In genomic region chr4:115838196-115838595, GRCm38 (mm10) we compare ENCODE assay signal across 8 mouse cellular contexts. TPM values are rescaled to one million over a fixed set of nuclear protein-coding genes. Genes with fewer than 3 reads are reported as not detected.
DNase-seq lines count a peak whose midpoint lies in the region; ATAC-seq and TF ChIP-seq lines count a peak whose summit lies in the region.

No protein-coding gene starts in this region.

- TF ChIP-seq CTCF in lung, adult 2 months (IDR thresholded peaks at IDR 0.05; ENCODE audit: insufficient read depth, low read length), result no peak

- peaks cover 5% of the 10 kb centered on the region for H3K4me1 ChIP-seq in lung, adult 2 months (ENCODE audit: control insufficient read depth, insufficient read depth, low read length)
- peaks cover 8% of the 10 kb centered on the region for H3K4me1 ChIP-seq in embryonic facial prominence, embryonic 13.5 days
- peaks cover 3% of the 10 kb centered on the region; the same call in 1 of the 2 replicates for H3K4me1 ChIP-seq in intestine, embryonic 16.5 days (ENCODE audit: control insufficient read depth, insufficient read depth, low read length)
- peaks cover 5% of the 10 kb centered on the region; the same call in 1 of the 2 replicates for H3K4me1 ChIP-seq in neural tube, embryonic 14.5 days (ENCODE audit: control insufficient read depth, insufficient read depth, low read length)

- peak overlapping the region; percentile 39 for H3K4me3 ChIP-seq in lung, adult 2 months (replicated peaks; ENCODE audit: extremely low read depth, low read depth, low read length)
- H3K4me3 ChIP-seq in embryonic facial prominence, embryonic 13.5 days, result peak overlapping the region; percentile 71
- H3K4me3 ChIP-seq in intestine, embryonic 16.5 days (ENCODE audit: low read length), result peak overlapping the region; percentile 86; the same call in 1 of the 2 replicates
- H3K4me3 ChIP-seq in neural tube, embryonic 14.5 days (ENCODE audit: low read depth, low read length), result no peak overlapping the region

- WGBS in lung, adult 2 months, result 30% methylated on average over 4 of the region's 4 CpGs
- 75% methylated on average over 4 of the region's 4 CpGs for WGBS in embryonic facial prominence, embryonic 13.5 days
- 72% methylated on average over 4 of the region's 4 CpGs for WGBS in intestine, embryonic 16.5 days
- 60% methylated on average over 4 of the region's 4 CpGs for WGBS in neural tube, embryonic 14.5 days

- no peak overlapping the region for H3K27ac ChIP-seq in embryonic facial prominence, embryonic 13.5 days
- H3K27ac ChIP-seq in intestine, embryonic 16.5 days (ENCODE audit: low read length), result no peak overlapping the region
- no peak overlapping the region for H3K27ac ChIP-seq in neural tube, embryonic 14.5 days (ENCODE audit: low read depth, low read length)

- H3K4me2 ChIP-seq in embryonic facial prominence, embryonic 13.5 days, result peak overlapping the region; percentile 72
- peak overlapping the region; percentile 80 for H3K4me2 ChIP-seq in intestine, embryonic 16.5 days (ENCODE audit: low read depth, low read length)
- H3K4me2 ChIP-seq in neural tube, embryonic 14.5 days (ENCODE audit: low read depth, low read length), result peak overlapping the region; percentile 75; the same call in 1 of the 2 replicates

- DNase-seq in lung, adult 2 months, result no peak
- no peak for DNase-seq in lung, adult 18-20 months
- no peak for DNase-seq in adrenal gland, adult 8-10 months
- no peak for DNase-seq in adipocyte (ENCODE audit: low spot score)
- no peak for DNase-seq in right cerebral cortex, adult 18-20 months

- no peaks in the 10 kb centered on the region for H3K9me3 ChIP-seq in embryonic facial prominence, embryonic 13.5 days
- no peaks in the 10 kb centered on the region for H3K9me3 ChIP-seq in intestine, embryonic 16.5 days (ENCODE audit: control insufficient read depth, low read length)
- no peaks in the 10 kb centered on the region for H3K9me3 ChIP-seq in neural tube, embryonic 14.5 days (ENCODE audit: control insufficient read depth, low read length)

- no peak for TF ChIP-seq POLR2A in lung, adult 2 months (IDR thresholded peaks at IDR 0.05; ENCODE audit: borderline replicate concordance, extremely low read depth, low read depth, low read length)

- peaks cover 16% of the 10 kb centered on the region for H3K36me3 ChIP-seq in embryonic facial prominence, embryonic 13.5 days
- H3K36me3 ChIP-seq in intestine, embryonic 16.5 days (ENCODE audit: control insufficient read depth, insufficient read depth, low read length), result no peaks in the 10 kb centered on the region
- no peaks in the 10 kb centered on the region for H3K36me3 ChIP-seq in neural tube, embryonic 14.5 days (ENCODE audit: control insufficient read depth, insufficient read depth, low read length)

- no peak overlapping the region for H3K9ac ChIP-seq in embryonic facial prominence, embryonic 13.5 days
- no peak overlapping the region for H3K9ac ChIP-seq in intestine, embryonic 16.5 days (ENCODE audit: low read depth, low read length)
- H3K9ac ChIP-seq in neural tube, embryonic 14.5 days (replicated peaks; ENCODE audit: low read depth, low read length), result no peak overlapping the region

- 0 out of 2 replicates have a peak, but pooled peaks cover 3% of the 10 kb centered on the region for H3K27me3 ChIP-seq in embryonic facial prominence, embryonic 13.5 days
- no peaks in the 10 kb centered on the region for H3K27me3 ChIP-seq in intestine, embryonic 16.5 days (replicated peaks; ENCODE audit: control insufficient read depth, insufficient read depth, low read length)
- H3K27me3 ChIP-seq in neural tube, embryonic 14.5 days (ENCODE audit: control insufficient read depth, insufficient read depth, low read length), result no peaks in the 10 kb centered on the region

- no peak for ATAC-seq in embryonic facial prominence, embryonic 13.5 days (ENCODE audit: insufficient number of reproducible peaks, insufficient read depth, low FRiP score, low TSS enrichment, low read depth)
- ATAC-seq in intestine, embryonic 16.5 days, result no peak
- ATAC-seq in neural tube, embryonic 14.5 days (ENCODE audit: low read depth), result no peak

RNA-seq across cellular contexts. Expression of gene Mknk1, which starts 0.8 kb away (rescaled TPM):
- 65.9 and 73.9 TPM in 2 replicates for polyA plus RNA-seq in lung, adult 2 months (2012; rRNA removed)
- 25.9 and 32.2 TPM in 2 replicates for polyA plus RNA-seq in embryonic facial prominence, embryonic 13.5 days (2015; fragmentation: Nextera tagmentation; extraction: Ambion mirVana)
- polyA plus RNA-seq in intestine, embryonic 16.5 days (2015; fragmentation: Nextera tagmentation; extraction: Ambion mirVana), result 29.4 and 30.1 TPM in 2 replicates
- 19.9 and 23.0 TPM in 2 replicates for polyA plus RNA-seq in neural tube, embryonic 14.5 days (2014; fragmentation: Nextera tagmentation; extraction: Ambion mirVana)
- total RNA-seq in adrenal gland, adult 8-10 months (2022), result 10 to 100 TPM; 46.8 to 72.1 (median 57.8) TPM

RNA-seq across cellular contexts. Expression of gene Mob3c, which starts 10.3 kb away (rescaled TPM):
- 27.9 and 45.4 TPM in 2 replicates for polyA plus RNA-seq in lung, adult 2 months (2012; rRNA removed)
- 8.7 and 9.8 TPM in 2 replicates for polyA plus RNA-seq in embryonic facial prominence, embryonic 13.5 days (2015; fragmentation: Nextera tagmentation; extraction: Ambion mirVana)
- 15.7 and 18.2 TPM in 2 replicates for polyA plus RNA-seq in intestine, embryonic 16.5 days (2015; fragmentation: Nextera tagmentation; extraction: Ambion mirVana)
- polyA plus RNA-seq in neural tube, embryonic 14.5 days (2014; fragmentation: Nextera tagmentation; extraction: Ambion mirVana), result 4.7 and 5.6 TPM in 2 replicates
- 10 to 100 TPM; 15.6 to 22.2 (median 16.3) TPM for total RNA-seq in adrenal gland, adult 8-10 months (2022)

RNA-seq across cellular contexts. Expression of gene Kncn, which starts 46.0 kb away (rescaled TPM):
- polyA plus RNA-seq in lung, adult 2 months (2012; rRNA removed), result not detected in 2 replicates
- polyA plus RNA-seq in embryonic facial prominence, embryonic 13.5 days (2015; fragmentation: Nextera tagmentation; extraction: Ambion mirVana), result not detected in 2 replicates
- not detected in 2 replicates for polyA plus RNA-seq in intestine, embryonic 16.5 days (2015; fragmentation: Nextera tagmentation; extraction: Ambion mirVana)
- 0.09 and 0.27 TPM in 2 replicates for polyA plus RNA-seq in neural tube, embryonic 14.5 days (2014; fragmentation: Nextera tagmentation; extraction: Ambion mirVana)
- not detected for total RNA-seq in adrenal gland, adult 8-10 months (2022)

RNA-seq across cellular contexts. Expression of gene 6430628N08Rik, which starts 52.3 kb away (rescaled TPM):
- not detected in 2 replicates for polyA plus RNA-seq in lung, adult 2 months (2012; rRNA removed)
- polyA plus RNA-seq in embryonic facial prominence, embryonic 13.5 days (2015; fragmentation: Nextera tagmentation; extraction: Ambion mirVana), result not detected in 2 replicates
- polyA plus RNA-seq in intestine, embryonic 16.5 days (2015; fragmentation: Nextera tagmentation; extraction: Ambion mirVana), result not detected in 2 replicates
- polyA plus RNA-seq in neural tube, embryonic 14.5 days (2014; fragmentation: Nextera tagmentation; extraction: Ambion mirVana), result 2.0 TPM in 1 of 2 replicates, not detected in the other
- not detected for total RNA-seq in adrenal gland, adult 8-10 months (2022)

RNA-seq across cellular contexts. Expression of gene Atpaf1, which starts 53.6 kb away (rescaled TPM):
- polyA plus RNA-seq in lung, adult 2 months (2012; rRNA removed), result 19.6 and 32.7 TPM in 2 replicates
- polyA plus RNA-seq in embryonic facial prominence, embryonic 13.5 days (2015; fragmentation: Nextera tagmentation; extraction: Ambion mirVana), result 56.7 and 60.5 TPM in 2 replicates
- 47.5 and 52.8 TPM in 2 replicates for polyA plus RNA-seq in intestine, embryonic 16.5 days (2015; fragmentation: Nextera tagmentation; extraction: Ambion mirVana)
- polyA plus RNA-seq in neural tube, embryonic 14.5 days (2014; fragmentation: Nextera tagmentation; extraction: Ambion mirVana), result 42.7 and 48.1 TPM in 2 replicates
- 10 to 100 TPM; 58.4 to 89.8 (median 74.5) TPM for total RNA-seq in adrenal gland, adult 8-10 months (2022)
